In the genomic region with DNA sequence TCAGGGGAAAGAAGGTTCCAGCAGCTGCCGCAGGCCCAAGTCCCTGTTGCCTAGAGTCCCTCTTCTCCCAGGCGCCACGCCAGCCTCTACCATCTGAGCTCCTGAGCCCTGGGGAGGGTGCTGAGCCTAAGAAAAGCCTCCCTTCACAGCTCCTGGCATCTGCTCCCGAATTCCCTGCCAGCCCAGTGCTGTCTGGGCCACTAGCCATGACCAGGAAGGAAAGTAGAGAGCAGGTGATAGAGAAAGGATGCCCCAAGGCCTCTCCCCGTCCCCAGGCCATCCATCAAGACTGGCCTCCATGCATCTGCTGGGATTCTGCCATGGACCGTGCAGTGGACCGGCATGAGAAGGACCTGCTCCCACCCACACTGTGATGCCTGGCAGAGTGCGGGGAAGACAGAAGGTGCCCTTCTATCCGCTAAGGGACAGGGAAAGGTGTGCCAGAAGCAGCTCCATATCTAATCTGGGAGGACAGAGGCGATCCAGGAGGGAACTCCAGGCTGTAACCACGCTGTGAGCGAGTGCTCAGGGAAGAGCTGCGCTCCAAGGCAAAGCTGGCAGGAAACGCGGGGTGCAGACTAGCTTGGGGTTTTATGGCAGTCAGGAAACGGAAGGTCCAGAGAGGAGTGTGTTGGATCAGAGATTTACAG, we compare ENCODE assay signal across 10 mouse cellular contexts. TPM values are rescaled to one million over a fixed set of nuclear protein-coding genes. Genes with fewer than 3 reads are reported as not detected.
DNase-seq lines count a peak whose midpoint lies in the region; ATAC-seq and TF ChIP-seq lines count a peak whose summit lies in the region.
"Had no signal": no experiment of that assay in that cellular context is flagged by ENCODE, and none has a peak within 500 bp of the region (broad histone marks: within the 10 kb centered on the region; RNA-seq: fewer than 3 reads in every experiment).

No protein-coding gene starts in this region.

- H3K9ac ChIP-seq in midbrain, embryonic 13.5 days (replicated peaks): no peak overlapping the region

- no peaks in the 10 kb centered on the region for H3K36me3 ChIP-seq in midbrain, embryonic 10.5 days
- H3K36me3 ChIP-seq in midbrain, embryonic 13.5 days: no peaks in the 10 kb centered on the region

- WGBS in midbrain, embryonic 10.5 days: 75% methylated on average over 16 of the region's 16 CpGs
- WGBS in midbrain, embryonic 13.5 days: 72% methylated on average over 16 of the region's 16 CpGs
- WGBS in olfactory bulb, adult 2 months: 58% methylated on average over 16 of the region's 16 CpGs

- no peak for TF ChIP-seq CTCF in olfactory bulb, adult 2 months (IDR thresholded peaks at IDR 0.05; ENCODE audit: insufficient read depth, low read depth, low read length)

- H3K27me3 ChIP-seq in midbrain, embryonic 10.5 days (ENCODE audit: low read depth, poor library complexity, severe bottlenecking): no peaks in the 10 kb centered on the region
- H3K27me3 ChIP-seq in midbrain, embryonic 13.5 days: 0 out of 2 replicates have a peak, but pooled peaks cover 1% of the 10 kb centered on the region

- TF ChIP-seq POLR2A in olfactory bulb, adult 2 months (IDR thresholded peaks at IDR 0.05; ENCODE audit: insufficient read depth, low read depth, low read length): no peak

- no peak for ATAC-seq in midbrain, embryonic 13.5 days
- no peak for ATAC-seq in erythroid progenitor cell, adult 5-6 weeks (replicated peaks; ENCODE audit: low FRiP score, poor library complexity, severe bottlenecking)

- intact Hi-C loops in heart, postnatal 36 days (cut with DNase I): no loop called here

- 0 out of 2 replicates have a peak overlapping the region, but pooled peaks have one; percentile 7 for H3K27ac ChIP-seq in midbrain, embryonic 10.5 days (replicated peaks)
- H3K27ac ChIP-seq in midbrain, embryonic 13.5 days: no peak overlapping the region
- peak overlapping the region; percentile 74; the same call in 1 of the 2 replicates for H3K27ac ChIP-seq in olfactory bulb, adult 2 months (ENCODE audit: insufficient read depth, low read depth, low read length)
- H3K27ac ChIP-seq: macrophage had no signal

- no peaks in the 10 kb centered on the region for H3K9me3 ChIP-seq in midbrain, embryonic 10.5 days (replicated peaks)
- no peaks in the 10 kb centered on the region for H3K9me3 ChIP-seq in midbrain, embryonic 13.5 days

- no peak overlapping the region for H3K4me2 ChIP-seq in midbrain, embryonic 13.5 days (replicated peaks)

- H3K4me3 ChIP-seq in midbrain, embryonic 10.5 days: no peak overlapping the region
- H3K4me3 ChIP-seq in midbrain, embryonic 13.5 days (replicated peaks): no peak overlapping the region
- no peak overlapping the region for H3K4me3 ChIP-seq in olfactory bulb, adult 2 months (ENCODE audit: insufficient read depth, low read depth, low read length)
- H3K4me3 ChIP-seq: erythroblast, embryonic 14.5 days had no signal

- no peak for DNase-seq in midbrain, embryonic 10.5 days (ENCODE audit: low spot score)
- DNase-seq in frontal cortex, postnatal 10 days (ENCODE audit: low spot score in 2 of 2): peak; percentile 72 to 78
- DNase-seq in heart, postnatal 36 days: peak; percentile 64 to 70
- no peak for DNase-seq in T-cell, adult 2 months (ENCODE audit: low spot score)
- no peak for DNase-seq in retina, embryonic 14.5 days (ENCODE audit: low spot score)

- H3K4me1 ChIP-seq in midbrain, embryonic 10.5 days: peaks cover 33% of the 10 kb centered on the region
- H3K4me1 ChIP-seq in midbrain, embryonic 13.5 days (replicated peaks): 0 out of 2 replicates have a peak, but pooled peaks cover 14% of the 10 kb centered on the region
- peaks cover 47% of the 10 kb centered on the region for H3K4me1 ChIP-seq in olfactory bulb, adult 2 months (ENCODE audit: control insufficient read depth, insufficient read depth, low read length)

RNA-seq across cellular contexts. Expression of gene Kcnk3, which starts 18.6 kb away (rescaled TPM):
- 0.12 and 0.27 TPM in 2 replicates for polyA plus RNA-seq in midbrain, embryonic 10.5 days (2016; fragmentation: Nextera tagmentation; extraction: Ambion mirVana)
- polyA plus RNA-seq in midbrain, embryonic 13.5 days (2015; fragmentation: Nextera tagmentation; extraction: Ambion mirVana): 1.9 and 2.0 TPM in 2 replicates
- 100 to 1,000 TPM; 234 to 245 TPM for total RNA-seq in heart, postnatal 36 days (2021)
- not detected in 2 replicates for polyA plus RNA-seq in olfactory bulb, adult 2 months (2012; ENCODE audit: insufficient read depth, insufficient read length, low replicate concordance, missing spikeins)
- not detected in 2 replicates for total RNA-seq in erythroid progenitor cell, adult 5-6 weeks (2015; ENCODE audit: low replicate concordance)
- not detected in 2 replicates for total RNA-seq in erythroid progenitor cell, adult 5-6 weeks (2017; ENCODE audit: low replicate concordance)
- polyA plus RNA-seq: erythroblast, embryonic 14.5 days; macrophage had no signal

RNA-seq across cellular contexts. Expression of gene Slc35f6, which starts 41.2 kb away (rescaled TPM):
- 26.7 and 30.3 TPM in 2 replicates for polyA plus RNA-seq in midbrain, embryonic 10.5 days (2016; fragmentation: Nextera tagmentation; extraction: Ambion mirVana)
- 29.5 and 32.0 TPM in 2 replicates for polyA plus RNA-seq in midbrain, embryonic 13.5 days (2015; fragmentation: Nextera tagmentation; extraction: Ambion mirVana)
- 10 to 100 TPM; 50.0 to 53.3 TPM for total RNA-seq in heart, postnatal 36 days (2021)
- not detected in 2 replicates for polyA plus RNA-seq in olfactory bulb, adult 2 months (2012; ENCODE audit: insufficient read depth, insufficient read length, low replicate concordance, missing spikeins)
- total RNA-seq in erythroid progenitor cell, adult 5-6 weeks (2015; ENCODE audit: low replicate concordance): 9.4 and 13.4 TPM in 2 replicates
- total RNA-seq in erythroid progenitor cell, adult 5-6 weeks (2017; ENCODE audit: low replicate concordance): 11.2 and 16.7 TPM in 2 replicates

Comparison
In these comparisons a context has a peak if more than half of its experiments do, and no peak if none do; other contexts are left out.
1. DNase-seq: peak in frontal cortex, postnatal 10 days (2 of 2) and heart, postnatal 36 days (2 of 2); none in midbrain, embryonic 10.5 days (single experiment), T-cell, adult 2 months (single experiment) and retina, embryonic 14.5 days (single experiment).